Mouse (Mus musculus) gastrocnemius, postnatal 4 days (tissue): ENCODE results near the gene 4931428F04Rik. TPM values are rescaled to one million over a fixed set of nuclear protein-coding genes. Genes with fewer than 3 reads are reported as not detected.
A peak's percentile ranks its signal among the peaks of the same experiment; 100 is the strongest.

ENCODE experiments used
- DNase-seq, 2 experiments: peaks; one replicate each; pipeline ENCODE4 v3.0.0; 2021 to 2022; ENCODE audit warnings: low spot score in 2 of 2, mixed read lengths in 2 of 2
- total RNA-seq, 2 experiments: library from RNA; stranded (reverse); gene quantifications; 2 replicates each; pipeline ENCODE4 v1.2.3; 2021

4931428F04Rik gene
- total RNA-seq, 2 experiments from 2014 or later: 3.8 to 6.3 TPM

- DNase-seq: peak; percentile 87 to 93
Observed at GRCm38 (mm10) chr8:105288958-105289732, 519 bp downstream of the 4931428F04Rik start.

- no peak for DNase-seq
Observed at GRCm38 (mm10) chr8:105288231-105288630, 1.4 kb downstream of the 4931428F04Rik start.

- no peak for DNase-seq
Observed at GRCm38 (mm10) chr8:105286907-105287306, 2.8 kb downstream of the 4931428F04Rik start.

- DNase-seq: no peak
Observed at GRCm38 (mm10) chr8:105285514-105285913, 4.2 kb downstream of the 4931428F04Rik start.

GRCm38 (mm10) chr8:105283074-105283473, 6.6 kb downstream of the 4931428F04Rik start:
- DNase-seq: no peak

- no peak for DNase-seq
Observed at GRCm38 (mm10) chr8:105282239-105282638, 7.4 kb downstream of the 4931428F04Rik start.

GRCm38 (mm10) chr8:105281821-105282220, 7.8 kb downstream of the 4931428F04Rik start:
- DNase-seq: no peak

GRCm38 (mm10) chr8:105280567-105280966, 9.1 kb downstream of the 4931428F04Rik start:
- no peak for DNase-seq

GRCm38 (mm10) chr8:105278911-105279334, 10.7 kb downstream of the 4931428F04Rik start:
- DNase-seq: peak in 1 of 2 experiments; percentile 73

- peak in 1 of 2 experiments; percentile 67 for DNase-seq
Observed at GRCm38 (mm10) chr8:105276292-105277120, 13.2 kb downstream of the 4931428F04Rik start.

GRCm38 (mm10) chr8:105275840-105276239, 13.8 kb downstream of the 4931428F04Rik start, which contains the start of gene Nol3:
TSS of gene Nol3 (plus strand) at chr8:105276140.
- DNase-seq: no peak

GRCm38 (mm10) chr8:105275387-105275786, 14.3 kb downstream of the 4931428F04Rik start:
- DNase-seq: no peak

GRCm38 (mm10) chr8:105270916-105271186, 18.8 kb downstream of the 4931428F04Rik start:
- DNase-seq: no peak

- no peak for DNase-seq
Observed at GRCm38 (mm10) chr8:105270101-105270915, 19.4 kb downstream of the 4931428F04Rik start.

GRCm38 (mm10) chr8:105269461-105269947, 20.2 kb downstream of the 4931428F04Rik start, which contains the start of gene Hsf4:
TSS of gene Hsf4 (plus strand) at chr8:105269801.
- DNase-seq: no peak

GRCm38 (mm10) chr8:105269075-105269458, 20.6 kb downstream of the 4931428F04Rik start:
- DNase-seq: no peak

GRCm38 (mm10) chr8:105268342-105269074, 21.2 kb downstream of the 4931428F04Rik start:
- DNase-seq: no peak

GRCm38 (mm10) chr8:105266775-105267174, 22.9 kb downstream of the 4931428F04Rik start:
- no peak for DNase-seq

- no peak for DNase-seq
Observed at GRCm38 (mm10) chr8:105265128-105265527, 24.5 kb downstream of the 4931428F04Rik start.
